Mouse (Mus musculus) embryonic facial prominence, embryonic 15.5 days (tissue): ENCODE data around the gene Tiam1. TPM values are rescaled to one million over a fixed set of nuclear protein-coding genes. Genes with fewer than 3 reads are reported as not detected.

Experiments
- ATAC-seq: fragments of 200-750 bp; cut with Nextera tagmentation; 2 replicates; pipeline ENCODE4 v1.8.0; 2017; ENCODE audit warnings: low read depth, moderate TSS enrichment; ENCODE audit not compliant: insufficient number of reproducible peaks, low FRiP score, low TSS enrichment
- H3K27ac ChIP-seq: fragments of 300-500 bp; sonication (generic); replicated peaks from 2 replicates; pipeline ENCODE4 v1.5.1; 2015; ENCODE audit warnings: mild to moderate bottlenecking, inconsistent platforms
- H3K27me3 ChIP-seq: fragments of 300-500 bp; sonication (generic); 2 replicates; pipeline ENCODE4 v1.6.1; 2015; ENCODE audit warnings: inconsistent platforms
- H3K36me3 ChIP-seq: fragments of 300-500 bp; sonication (generic); 2 replicates; pipeline ENCODE4 v1.6.1; 2015; ENCODE audit warnings: mild to moderate bottlenecking, inconsistent platforms
- H3K4me1 ChIP-seq: fragments of 300-500 bp; sonication (generic); 2 replicates; pipeline ENCODE4 v1.6.1; 2015; ENCODE audit warnings: inconsistent platforms
- H3K4me2 ChIP-seq: fragments of 300-500 bp; sonication (generic); replicated peaks from 2 replicates; pipeline ENCODE4 v1.6.1; 2015; ENCODE audit warnings: mild to moderate bottlenecking, inconsistent platforms
- H3K4me3 ChIP-seq: fragments of 300-500 bp; sonication (generic); replicated peaks from 2 replicates; pipeline ENCODE4 v1.5.1; 2015; ENCODE audit warnings: mild to moderate bottlenecking, inconsistent platforms
- H3K9ac ChIP-seq: fragments of 300-500 bp; sonication (generic); 2 replicates; pipeline ENCODE4 v1.6.1; 2015; ENCODE audit warnings: inconsistent platforms
- H3K9me3 ChIP-seq: fragments of 300-500 bp; sonication (generic); replicated peaks from 2 replicates; pipeline ENCODE4 v1.6.1; 2016; ENCODE audit warnings: inconsistent platforms
- WGBS: fragments of 180-500 bp; shearing (Covaris S2); methylation state at CpG from one replicate; pipeline ENCODE4 v1.1.7; 2015; 5-methylcytosine and 5-hydroxymethylcytosine counted together
- polyA plus RNA-seq: library from polyadenylated mRNA; unstranded; fragments of >200 nt; fragmentation: Nextera tagmentation; extraction: Ambion mirVana; gene quantifications from 2 replicates; pipeline ENCODE4 v1.2.1, GENCODE M21; 2015

Tiam1 gene
- polyA plus RNA-seq, 1 experiment from 2014 or later: 45.3 TPM

DNA sequence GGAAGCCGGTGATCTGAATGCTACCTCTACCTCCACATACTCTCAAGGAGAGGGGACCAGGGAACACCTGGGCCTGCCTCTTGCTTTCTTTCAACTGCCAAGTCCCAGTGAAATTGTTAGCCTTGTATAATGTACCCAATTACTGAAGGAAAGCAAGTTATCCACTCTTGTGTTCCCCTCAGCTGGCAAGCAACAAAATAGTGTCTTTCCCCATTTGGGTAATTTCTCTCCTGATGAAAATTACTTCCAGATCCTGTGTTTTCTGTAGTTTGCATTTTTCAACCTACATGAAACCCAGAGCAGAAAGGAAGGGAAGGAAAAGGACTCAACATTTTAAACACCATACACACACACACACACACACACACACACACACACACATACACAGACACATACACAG, 195.5 kb downstream of the Tiam1 start:
- Histone ChIP-seq H3K9me3 (no peaks in the 10 kb centered on the region), H3K4me1 (peaks cover 36% of the 10 kb centered on the region), H3K4me2 (no peak overlapping the region), H3K27me3 (no peaks in the 10 kb centered on the region), H3K27ac (no peak overlapping the region), H3K4me3 (no peak overlapping the region), H3K36me3 (no peaks in the 10 kb centered on the region), H3K9ac (no peak overlapping the region)
- ATAC-seq: no peak
- WGBS: 61% methylated on average over 1 of the region's 1 CpGs

DNA sequence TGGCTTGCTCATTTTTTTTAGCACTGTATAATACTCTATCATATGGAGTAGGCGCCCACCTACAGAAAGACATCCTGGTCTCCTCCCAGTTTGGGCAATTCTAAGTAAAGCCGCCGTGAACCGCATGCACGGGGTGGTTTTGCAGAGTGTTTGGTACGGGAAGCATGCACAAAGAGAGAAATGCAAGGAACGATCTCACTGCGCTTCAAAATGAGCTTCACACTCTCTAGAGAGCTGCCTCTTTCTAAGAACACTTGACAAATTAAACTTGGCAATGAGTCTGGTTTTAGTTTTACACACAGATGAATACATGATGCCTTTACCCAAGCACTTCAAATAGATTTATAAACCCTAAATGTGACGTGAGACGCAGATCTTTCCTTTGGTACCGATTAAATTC, 196.8 kb downstream of the Tiam1 start:
- Histone ChIP-seq H3K27ac (no peak overlapping the region), H3K4me2 (no peak overlapping the region; the same call in 1 of the 2 replicates), H3K9me3 (no peaks in the 10 kb centered on the region), H3K4me3 (no peak overlapping the region), H3K4me1 (peaks cover 36% of the 10 kb centered on the region), H3K27me3 (no peaks in the 10 kb centered on the region), H3K36me3 (no peaks in the 10 kb centered on the region), H3K9ac (no peak overlapping the region)
- WGBS: 62% methylated on average over 11 of the region's 11 CpGs
- no peak for ATAC-seq

DNA sequence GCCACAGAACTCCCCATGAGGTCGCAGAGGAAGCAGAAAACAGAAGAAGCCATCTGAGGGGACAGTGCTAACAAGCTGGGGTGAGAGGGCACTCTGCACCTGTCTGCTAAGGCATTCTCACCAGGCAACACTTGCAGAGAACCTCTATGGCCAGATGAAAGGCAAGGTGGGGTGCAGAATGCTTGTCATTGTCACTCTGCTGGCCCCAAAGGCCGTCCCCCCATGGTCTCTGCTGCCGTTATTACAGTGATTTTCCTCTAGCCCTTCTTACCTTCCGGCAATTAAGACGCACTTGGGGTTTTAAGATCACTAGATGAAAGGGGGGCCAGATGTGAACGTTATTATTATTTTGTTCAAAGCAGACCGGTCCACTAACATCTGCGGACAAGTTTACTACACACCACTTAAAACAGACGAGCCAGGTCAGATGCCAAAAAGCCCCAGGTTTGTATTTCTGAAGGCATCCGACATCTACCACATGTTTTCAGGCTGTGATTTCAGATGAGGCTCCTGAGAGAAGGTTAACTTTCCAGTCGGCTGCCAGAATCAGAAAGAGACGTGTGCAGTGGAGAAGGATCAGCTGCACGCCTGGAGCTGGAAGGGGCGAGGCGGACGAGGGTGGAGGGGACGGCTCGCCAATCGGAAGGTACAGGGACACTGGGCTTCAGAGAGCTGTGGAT, 198.8 kb downstream of the Tiam1 start:
- Histone ChIP-seq H3K36me3 (no peaks in the 10 kb centered on the region), H3K4me1 (peaks cover 27% of the 10 kb centered on the region), H3K9me3 (no peaks in the 10 kb centered on the region), H3K4me3 (no peak overlapping the region), H3K27ac (no peak overlapping the region), H3K9ac (no peak overlapping the region), H3K27me3 (no peaks in the 10 kb centered on the region), H3K4me2 (no peak overlapping the region)
- 30% methylated on average over 19 of the region's 19 CpGs for WGBS
- ATAC-seq: no peak

GRCm38 (mm10) chr16:89944050-89944449, 199.5 kb downstream of the Tiam1 start:
- WGBS: 35% methylated on average over 6 of the region's 6 CpGs
- Histone ChIP-seq H3K9ac (no peak overlapping the region), H3K27ac (no peak overlapping the region), H3K4me1 (peaks cover 27% of the 10 kb centered on the region), H3K27me3 (no peaks in the 10 kb centered on the region), H3K9me3 (no peaks in the 10 kb centered on the region), H3K4me3 (no peak overlapping the region), H3K4me2 (no peak overlapping the region), H3K36me3 (no peaks in the 10 kb centered on the region)
- 0 out of 2 replicates have a peak, but pooled peaks have one; percentile 12 for ATAC-seq

DNA sequence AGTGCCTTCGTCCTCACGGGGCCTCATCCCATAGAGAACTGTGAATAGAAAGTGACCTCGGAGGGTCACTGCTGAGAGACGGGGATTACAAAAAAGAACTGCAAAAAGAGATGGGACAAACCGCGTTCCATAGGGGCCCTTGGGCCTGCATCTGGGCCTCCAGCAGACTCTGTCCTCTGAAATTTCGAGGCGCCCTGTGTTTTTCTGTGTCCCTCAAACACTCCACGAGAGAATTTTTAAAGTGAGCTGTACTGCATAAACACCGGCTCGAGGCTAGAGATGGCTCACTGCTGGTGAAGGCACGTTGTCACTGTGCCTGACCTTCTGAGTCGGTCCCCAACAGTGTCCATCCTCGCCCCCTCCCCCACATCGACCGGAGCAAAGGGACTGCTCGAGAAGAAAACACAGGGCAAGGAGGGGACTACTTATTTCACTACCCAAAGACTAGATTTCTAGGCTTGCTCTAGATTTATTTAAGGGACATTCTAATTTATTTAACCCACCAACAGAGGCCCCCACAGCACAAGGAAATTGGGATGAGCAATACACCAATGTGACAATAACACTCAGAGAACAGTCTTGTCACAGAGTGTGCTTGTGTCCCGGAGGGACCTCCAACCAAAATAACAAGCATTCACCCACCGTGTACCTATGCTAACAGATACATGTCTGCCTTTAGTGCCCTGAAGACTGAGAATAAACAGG, 200.2 kb downstream of the Tiam1 start:
- Histone ChIP-seq H3K9ac (no peak overlapping the region), H3K4me1 (peaks cover 32% of the 10 kb centered on the region), H3K36me3 (no peaks in the 10 kb centered on the region), H3K4me3 (no peak overlapping the region), H3K27me3 (no peaks in the 10 kb centered on the region), H3K9me3 (no peaks in the 10 kb centered on the region), H3K4me2 (no peak overlapping the region), H3K27ac (no peak overlapping the region)
- no peak for ATAC-seq
- 34% methylated on average over 19 of the region's 19 CpGs for WGBS

- no peak for ATAC-seq
- no peak overlapping the region for H3K4me2 ChIP-seq
- no peak overlapping the region for H3K27ac ChIP-seq
- peaks cover 25% of the 10 kb centered on the region for H3K4me1 ChIP-seq
- H3K27me3 ChIP-seq: no peaks in the 10 kb centered on the region
- H3K9ac ChIP-seq: no peak overlapping the region
- no peaks in the 10 kb centered on the region for H3K9me3 ChIP-seq
- 79% methylated on average over 8 of the region's 8 CpGs for WGBS
- no peaks in the 10 kb centered on the region for H3K36me3 ChIP-seq
- no peak overlapping the region for H3K4me3 ChIP-seq
Observed at GRCm38 (mm10) chr16:89940696-89941095, 202.9 kb downstream of the Tiam1 start.

DNA sequence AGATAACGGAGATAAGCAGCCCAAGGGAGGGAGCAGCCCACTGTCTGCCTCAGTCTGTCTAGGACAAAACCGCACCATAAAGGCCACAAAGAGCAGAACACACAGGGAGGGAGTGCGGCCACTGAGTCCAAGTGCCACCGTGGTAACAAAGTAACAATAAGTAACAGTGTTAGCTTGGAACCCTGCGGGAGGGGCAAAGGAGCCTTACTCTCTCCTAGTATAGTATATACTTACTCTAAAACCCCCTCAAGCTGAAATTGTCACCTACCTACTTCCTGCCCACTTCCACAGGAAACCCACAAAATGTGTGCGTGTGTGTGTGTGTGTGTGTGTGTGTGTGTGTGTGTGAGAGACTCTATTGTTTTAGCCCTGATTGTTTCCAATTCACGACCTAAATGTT, 205.3 kb downstream of the Tiam1 start:
- no peak for ATAC-seq

GRCm38 (mm10) chr16:89936571-89936970, 207.0 kb downstream of the Tiam1 start:
- H3K27ac ChIP-seq: no peak overlapping the region
- no peaks in the 10 kb centered on the region for H3K36me3 ChIP-seq
- no peak overlapping the region for H3K9ac ChIP-seq
- H3K4me1 ChIP-seq: 0 out of 2 replicates have a peak, but pooled peaks cover 14% of the 10 kb centered on the region
- no peak overlapping the region for H3K4me2 ChIP-seq
- no peak overlapping the region for H3K4me3 ChIP-seq
- WGBS: 53% methylated on average over 6 of the region's 6 CpGs
- H3K9me3 ChIP-seq: no peaks in the 10 kb centered on the region
- H3K27me3 ChIP-seq: no peaks in the 10 kb centered on the region
- no peak for ATAC-seq

More for the DNA sequence above, 205.3 kb downstream of the Tiam1 start:
- H3K4me3 ChIP-seq: no peak overlapping the region
- 68% methylated on average over 7 of the region's 7 CpGs for WGBS
- no peak overlapping the region for H3K4me2 ChIP-seq
- no peaks in the 10 kb centered on the region for H3K27me3 ChIP-seq
- H3K27ac ChIP-seq: no peak overlapping the region
- H3K4me1 ChIP-seq: 0 out of 2 replicates have a peak, but pooled peaks cover 14% of the 10 kb centered on the region
- no peaks in the 10 kb centered on the region for H3K36me3 ChIP-seq
- no peak overlapping the region for H3K9ac ChIP-seq
- no peaks in the 10 kb centered on the region for H3K9me3 ChIP-seq

DNA sequence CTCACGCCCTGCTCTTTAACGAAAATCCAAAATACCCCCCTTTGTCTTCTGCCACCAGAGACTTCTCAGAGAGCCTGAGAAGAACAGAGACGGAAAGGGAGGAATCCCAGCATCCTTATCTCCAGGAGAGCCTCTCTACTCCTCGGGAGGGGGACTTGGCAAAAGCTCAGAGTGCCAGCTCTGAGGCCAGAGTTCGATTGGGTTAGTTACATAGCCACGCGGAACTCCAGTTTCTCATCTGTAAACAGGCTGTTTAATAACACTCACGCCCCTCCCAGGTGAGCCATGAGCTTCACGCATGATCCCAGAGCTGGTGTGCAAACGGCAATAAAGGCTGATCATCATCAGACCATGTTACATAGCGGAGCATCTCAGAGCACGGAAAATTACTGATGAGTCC, 208.2 kb downstream of the Tiam1 start:
- WGBS: 82% methylated on average over 12 of the region's 12 CpGs
- Histone ChIP-seq H3K4me3 (no peak overlapping the region), H3K4me1 (0 out of 2 replicates have a peak, but pooled peaks cover 14% of the 10 kb centered on the region), H3K27ac (no peak overlapping the region), H3K9me3 (no peaks in the 10 kb centered on the region), H3K9ac (no peak overlapping the region), H3K36me3 (no peaks in the 10 kb centered on the region), H3K27me3 (no peaks in the 10 kb centered on the region), H3K4me2 (no peak overlapping the region)
- ATAC-seq: no peak

- Histone ChIP-seq H3K36me3 (no peaks in the 10 kb centered on the region), H3K4me3 (no peak overlapping the region), H3K27ac (0 out of 2 replicates have a peak overlapping the region, but pooled peaks have one; percentile 51), H3K9me3 (no peaks in the 10 kb centered on the region), H3K4me1 (0 out of 2 replicates have a peak, but pooled peaks cover 14% of the 10 kb centered on the region), H3K27me3 (no peaks in the 10 kb centered on the region), H3K4me2 (no peak overlapping the region), H3K9ac (no peak overlapping the region)
- no peak for ATAC-seq
- WGBS: 68% methylated on average over 10 of the region's 10 CpGs
Observed at GRCm38 (mm10) chr16:89934616-89935015, 209.0 kb downstream of the Tiam1 start.

DNA sequence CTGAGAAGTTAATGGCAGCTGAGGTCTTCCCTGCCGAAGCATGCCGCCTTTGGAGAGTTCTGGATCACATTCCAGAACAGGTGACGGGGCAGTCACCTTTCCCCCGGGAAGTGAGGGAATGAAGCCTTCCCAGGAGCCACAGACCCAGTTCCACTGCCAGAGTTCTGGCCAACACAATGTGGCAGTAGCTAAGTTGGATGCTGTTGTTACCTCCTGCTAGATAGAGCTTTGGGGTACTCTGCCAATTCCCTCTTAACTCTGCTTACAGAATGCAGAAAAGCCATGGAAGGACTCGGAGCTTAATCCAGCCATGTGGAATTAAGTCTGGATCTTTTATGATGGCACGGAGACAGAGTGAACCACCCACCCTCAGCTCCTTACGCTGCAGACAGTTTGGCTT, 209.6 kb downstream of the Tiam1 start:
- Histone ChIP-seq H3K36me3 (no peaks in the 10 kb centered on the region), H3K4me1 (peaks cover 14% of the 10 kb centered on the region; the same call in 1 of the 2 replicates), H3K4me3 (no peak overlapping the region), H3K4me2 (no peak overlapping the region), H3K27me3 (no peaks in the 10 kb centered on the region), H3K9me3 (no peaks in the 10 kb centered on the region), H3K9ac (no peak overlapping the region), H3K27ac (no peak overlapping the region)
- WGBS: 69% methylated on average over 7 of the region's 7 CpGs
- ATAC-seq: no peak
